Mouse (Mus musculus): ENCODE measurements around the gene Cd38. TPM values are rescaled to one million over a fixed set of nuclear protein-coding genes. Genes with fewer than 3 reads are reported as not detected.

Gene Cd38
- polyA plus RNA-seq, 3 experiments from 2014 or later: 46.2 to 79.7 (median 73.6) TPM

DNA sequence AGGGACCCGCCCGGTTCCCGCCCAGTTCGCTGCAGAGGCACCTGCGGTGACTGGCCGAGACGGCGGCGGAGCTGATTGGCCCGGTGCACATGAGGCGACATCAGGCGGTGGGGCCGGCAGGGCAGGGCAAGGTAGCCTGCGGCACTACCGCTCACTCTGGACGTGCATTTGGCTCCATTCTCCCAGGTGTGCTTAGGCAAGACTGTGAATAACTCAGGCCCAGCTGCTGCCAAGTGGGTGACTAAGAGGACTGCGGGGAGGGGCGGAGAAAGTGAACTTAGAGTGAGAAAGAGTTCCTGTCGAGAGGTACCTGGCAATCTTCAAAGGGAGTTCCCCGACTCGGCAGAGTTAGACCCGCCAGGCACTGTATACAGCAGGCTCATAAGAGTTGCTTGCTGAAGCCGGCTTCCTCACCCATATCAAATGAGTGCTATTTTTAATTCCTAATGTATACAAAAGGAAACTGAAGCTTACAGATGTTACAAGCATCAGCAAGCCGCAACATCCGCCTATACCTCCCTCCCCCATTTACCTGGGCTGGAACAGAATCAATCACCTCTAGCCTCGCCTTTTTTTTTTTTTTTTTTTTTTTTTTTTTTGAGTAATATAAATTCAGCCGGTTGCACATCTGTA lies 79.9 kb downstream of the Cd38 start:
- peak; percentile 87 for ATAC-seq

DNA sequence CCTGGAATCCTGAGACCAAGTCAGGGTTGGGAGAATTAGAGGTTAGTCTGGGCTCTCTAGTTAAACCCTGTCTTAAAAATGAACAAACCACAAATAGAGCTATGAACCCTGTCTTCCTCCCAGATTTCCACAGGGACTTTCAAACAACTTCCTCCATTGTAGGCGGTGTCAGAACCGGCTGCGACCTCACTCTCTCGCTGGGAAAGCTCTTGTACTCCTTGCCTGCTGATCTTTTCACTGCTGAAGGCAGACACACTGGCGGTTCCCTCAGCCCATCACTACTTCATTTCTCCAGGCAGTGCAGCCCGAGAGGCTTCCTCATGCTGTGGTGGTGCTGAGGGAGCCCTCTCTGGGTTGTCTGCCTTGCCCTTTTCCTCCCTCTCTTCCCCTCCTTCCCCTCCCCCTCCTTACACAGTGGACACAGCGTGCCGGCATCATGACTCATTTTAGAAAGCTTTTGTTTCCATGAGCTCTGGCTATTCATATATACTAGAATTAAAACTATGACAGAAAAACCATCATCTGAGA lies 80.5 kb downstream of the Cd38 start:
- peak; percentile 8 for ATAC-seq

DNA sequence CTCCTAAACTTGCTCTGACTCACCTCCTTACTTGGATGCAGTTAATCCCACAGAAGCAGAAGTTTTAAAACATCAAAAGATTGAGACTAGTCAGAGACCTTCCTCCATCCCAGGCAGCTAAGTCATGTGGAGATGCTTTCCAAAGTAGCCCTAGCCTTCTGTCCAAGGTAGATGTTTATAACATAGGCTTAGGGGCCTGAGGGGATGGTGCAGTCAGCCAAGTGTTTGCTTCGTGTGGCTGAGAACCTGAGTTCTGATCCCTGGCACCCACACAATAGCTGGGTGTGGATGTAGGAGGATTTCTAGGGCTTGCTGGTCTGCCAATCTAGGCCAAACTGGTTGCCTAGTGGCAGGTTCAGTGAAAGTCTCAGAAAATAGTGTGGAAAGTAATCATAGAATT lies 84.9 kb downstream of the Cd38 start:
- ATAC-seq: no peak

DNA sequence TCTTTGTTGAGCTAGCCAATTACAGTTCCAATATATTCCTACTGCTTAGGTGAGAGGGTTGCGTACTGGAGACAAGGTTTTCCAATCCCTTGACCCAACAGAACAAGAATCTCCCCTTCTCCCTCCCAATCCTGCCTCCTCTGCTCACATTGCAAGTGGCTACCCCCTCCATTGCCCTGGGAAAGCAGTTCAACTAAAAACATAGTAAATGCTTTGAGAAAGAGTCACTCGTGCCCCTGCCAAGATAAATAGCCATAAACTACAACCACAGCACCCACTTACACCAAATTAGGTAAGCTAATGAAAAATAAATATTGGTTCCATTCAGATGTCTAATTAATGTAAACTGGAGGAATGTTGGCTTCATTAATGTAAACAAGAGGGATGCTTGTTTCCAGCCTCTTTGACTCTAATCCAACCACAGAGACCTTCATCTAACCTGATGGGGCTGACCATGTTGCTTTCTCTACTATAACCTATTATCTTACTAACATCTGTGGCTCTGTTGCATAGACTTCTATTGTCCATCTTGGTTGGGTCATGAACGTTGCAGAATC lies 91.6 kb downstream of the Cd38 start:
- ATAC-seq: no peak

DNA sequence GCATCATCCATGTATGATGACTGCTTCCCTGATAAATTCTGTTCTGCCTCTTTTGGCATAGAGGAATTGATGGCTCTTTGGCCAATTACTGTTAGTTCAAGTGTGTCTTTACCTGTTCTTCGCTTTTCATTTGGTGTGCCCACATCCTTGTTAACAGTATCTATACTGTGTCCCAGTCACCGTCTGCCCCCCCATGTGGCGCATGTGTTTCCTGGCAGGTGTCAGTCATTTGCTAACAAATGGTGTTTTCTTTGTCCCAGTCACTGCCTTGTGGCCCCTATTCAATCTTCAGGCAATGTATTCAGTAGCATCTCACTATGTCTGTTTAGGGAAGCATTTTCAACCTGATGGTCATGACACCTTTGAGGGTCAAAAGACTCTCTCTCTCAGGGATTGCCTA lies 92.7 kb downstream of the Cd38 start:
- no peak for ATAC-seq

Other genes with a start within 250 kb of the Cd38 start
- 1 to 10 TPM in 2 of 3 experiments, under 1 TPM in 1; 0.62 to 2.2 (median 2.2) TPM for gene Cc2d2a, start 206.2 kb upstream of the Cd38 start, polyA plus RNA-seq (2017; shearing (Covaris generic))
- under 1 TPM in 2 of 3 experiments, not detected in 1; 0.20 to 0.26 TPM for gene Bst1, start 49.7 kb upstream of the Cd38 start, polyA plus RNA-seq (2017; shearing (Covaris generic))
- 10 to 100 TPM; 64.3 to 71.7 (median 67.1) TPM for gene Fbxl5, start 46.9 kb upstream of the Cd38 start, polyA plus RNA-seq (2017; shearing (Covaris generic))
- gene Gm7879, start 44.6 kb downstream of the Cd38 start, polyA plus RNA-seq (2017; shearing (Covaris generic)): 1 to 10 TPM in 1 of 3 experiments, under 1 TPM in 1, not detected in 1; 0.92 to 4.8 TPM
- gene Fgfbp1, start 113.2 kb downstream of the Cd38 start, polyA plus RNA-seq (2017; shearing (Covaris generic)): not detected
- gene Prom1, start 233.5 kb downstream of the Cd38 start, polyA plus RNA-seq (2017; shearing (Covaris generic)): under 1 TPM in 1 of 3 experiments, not detected in 2; 0.58 TPM

Data from inflammation-experienced regulatory T-cells, adult 6 months (primary cell).